Mouse (Mus musculus) intestine, embryonic 16.5 days (tissue): ENCODE measurements at regions not wholly inside any gene's neighbourhood (a gene's known extent, or its start where the extent isn't known, plus 50 kb on each side); places are given as distances from the start of the nearest gene placed in this dataset.

Experiments used
- ATAC-seq: fragments of 200-750 bp; cut with Nextera tagmentation; 2 replicates; pipeline ENCODE4 v1.8.0; 2017; ENCODE audit warnings: moderate TSS enrichment, moderate library complexity
- H3K27ac ChIP-seq: fragments of 300-500 bp; sonication (generic); 2 replicates; pipeline ENCODE4 v1.5.1; 2014; ENCODE audit warnings: mild to moderate bottlenecking, low read length
- H3K27me3 ChIP-seq: fragments of 300-500 bp; sonication (generic); replicated peaks from 2 replicates; pipeline ENCODE4 v1.6.1; 2014; ENCODE audit warnings: low read length, control low read depth, mixed read lengths; ENCODE audit not compliant: control insufficient read depth, insufficient read depth
- H3K36me3 ChIP-seq: fragments of 300-500 bp; sonication (generic); 2 replicates; pipeline ENCODE4 v1.6.1; 2014; ENCODE audit warnings: low read length, control low read depth; ENCODE audit not compliant: control insufficient read depth, insufficient read depth
- H3K4me1 ChIP-seq: fragments of 300-500 bp; sonication (generic); 2 replicates; pipeline ENCODE4 v1.6.1; 2014; ENCODE audit warnings: low read length, control low read depth, mixed read lengths; ENCODE audit not compliant: control insufficient read depth, insufficient read depth
- H3K4me2 ChIP-seq: fragments of 300-500 bp; sonication (generic); 2 replicates; pipeline ENCODE4 v1.6.1; 2014; ENCODE audit warnings: low read depth, low read length, control low read depth
- H3K4me3 ChIP-seq: fragments of 300-500 bp; sonication (generic); 2 replicates; pipeline ENCODE4 v1.5.1; 2014; ENCODE audit warnings: mild to moderate bottlenecking, low read length
- H3K9ac ChIP-seq: fragments of 300-500 bp; sonication (generic); 2 replicates; pipeline ENCODE4 v1.6.1; 2014; ENCODE audit warnings: low read depth, low read length
- H3K9me3 ChIP-seq: fragments of 300-500 bp; sonication (generic); 2 replicates; pipeline ENCODE4 v1.6.1; 2016; ENCODE audit warnings: low read length, control low read depth; ENCODE audit not compliant: control insufficient read depth
- WGBS: fragments of 180-500 bp; shearing (Covaris S2); extraction: QIAGEN DNeasy Blood & Tissue Kit; methylation state at CpG from one replicate; pipeline ENCODE4 v1.1.7; 2014; 5-methylcytosine and 5-hydroxymethylcytosine counted together

- no peak overlapping the region for H3K4me3 ChIP-seq
- H3K4me2 ChIP-seq = no peak overlapping the region
- H3K9ac ChIP-seq = no peak overlapping the region
- WGBS = 34% methylated on average over 2 of the region's 2 CpGs
- no peak for ATAC-seq
- no peaks in the 10 kb centered on the region for H3K27me3 ChIP-seq
- no peak overlapping the region for H3K27ac ChIP-seq
- no peaks in the 10 kb centered on the region for H3K9me3 ChIP-seq
- H3K36me3 ChIP-seq = no peaks in the 10 kb centered on the region
- peaks cover 6% of the 10 kb centered on the region; the same call in 1 of the 2 replicates for H3K4me1 ChIP-seq
Measured at GRCm38 (mm10) chr6:116829341-116829740, 112.6 kb upstream of the Tmem72 start.

DNA sequence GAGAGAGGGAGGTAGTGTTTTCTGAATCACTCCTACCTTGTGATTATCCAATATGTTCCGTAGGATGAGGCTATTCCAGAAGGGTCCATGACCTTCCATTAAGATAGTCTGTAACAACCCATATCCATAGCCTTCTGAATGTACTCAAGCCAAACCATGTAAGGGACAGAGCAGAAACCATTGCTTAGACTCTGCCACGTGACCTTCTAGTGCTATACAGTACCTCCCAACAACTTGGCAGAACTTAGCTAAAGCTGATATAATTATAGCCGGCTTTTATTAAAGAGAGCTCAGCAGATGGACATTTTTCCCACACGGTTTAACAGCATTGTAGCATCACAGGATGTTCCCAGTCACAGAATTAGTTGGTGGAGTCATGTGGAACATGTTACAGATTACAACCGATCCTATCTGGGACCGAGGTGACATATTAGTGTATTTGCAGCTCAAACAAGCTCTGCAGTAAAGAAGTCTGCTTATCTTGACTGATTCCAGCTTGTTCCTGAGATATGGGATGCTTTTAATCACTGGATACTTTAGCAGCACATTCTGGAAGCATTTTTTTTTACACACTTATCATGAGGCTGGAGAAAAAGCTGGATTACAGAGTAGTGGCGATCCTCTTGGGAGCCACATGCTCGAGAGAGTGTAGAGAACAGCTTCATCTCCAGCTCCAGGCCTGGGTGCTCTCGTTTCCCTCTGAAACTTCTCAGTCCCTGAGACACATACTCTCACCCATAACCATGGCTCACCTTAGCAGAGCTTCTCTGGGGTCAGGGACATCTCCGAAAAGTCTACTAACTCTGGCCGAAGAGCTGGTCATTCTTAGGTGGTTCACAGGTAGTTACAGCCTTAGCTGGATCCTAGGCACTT is 129.5 kb upstream of the Tmem72 start:
- no peaks in the 10 kb centered on the region for H3K9me3 ChIP-seq
- no peak overlapping the region for H3K4me3 ChIP-seq
- no peaks in the 10 kb centered on the region for H3K36me3 ChIP-seq
- no peak overlapping the region for H3K4me2 ChIP-seq
- no peaks in the 10 kb centered on the region for H3K27me3 ChIP-seq
- H3K9ac ChIP-seq = no peak overlapping the region
- H3K27ac ChIP-seq = peak overlapping the region; percentile 21; the same call in 1 of the 2 replicates
- no peaks in the 10 kb centered on the region for H3K4me1 ChIP-seq
- ATAC-seq = no peak
- WGBS = 62% methylated on average over 11 of the region's 11 CpGs

DNA sequence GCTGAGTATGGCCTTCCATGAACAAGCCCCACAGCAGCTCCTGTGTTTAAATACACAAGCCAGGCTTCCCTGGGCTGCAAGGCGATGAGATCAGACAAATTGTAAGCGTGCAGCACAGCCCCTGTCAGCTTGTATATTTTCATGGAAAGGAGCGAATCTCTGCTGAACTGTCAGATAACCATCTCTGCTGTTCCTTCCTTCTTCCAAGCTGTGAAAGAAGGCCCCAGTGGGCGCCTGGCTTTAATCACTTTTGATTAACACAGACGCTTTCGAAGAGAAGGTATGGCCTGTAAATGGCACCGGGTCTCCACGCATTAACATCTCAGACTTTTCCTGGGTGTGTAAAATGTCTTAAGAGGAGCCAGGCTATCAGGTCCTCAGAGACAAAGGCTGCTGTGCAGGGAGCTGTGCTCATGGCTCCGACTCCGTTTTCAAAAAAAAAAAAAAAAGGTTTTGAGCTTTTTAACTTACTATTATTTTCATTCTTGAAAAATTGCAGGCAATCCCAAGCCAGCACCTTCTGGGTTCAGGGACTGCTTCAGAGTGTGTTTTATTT is 131.9 kb upstream of the Tmem72 start:
- peak overlapping the region; percentile 17 for H3K27ac ChIP-seq
- H3K4me3 ChIP-seq = no peak overlapping the region
- no peaks in the 10 kb centered on the region for H3K4me1 ChIP-seq
- WGBS = 48% methylated on average over 10 of the region's 10 CpGs
- no peak overlapping the region for H3K4me2 ChIP-seq
- H3K36me3 ChIP-seq = no peaks in the 10 kb centered on the region
- no peaks in the 10 kb centered on the region for H3K27me3 ChIP-seq
- no peak overlapping the region for H3K9ac ChIP-seq
- H3K9me3 ChIP-seq = no peaks in the 10 kb centered on the region
- ATAC-seq = peak; percentile 40; the same call in 1 of the 2 replicates

- 75% methylated on average over 6 of the region's 6 CpGs for WGBS
- ATAC-seq = no peak
Measured at GRCm38 (mm10) chr6:116854029-116854428, 137.3 kb upstream of the Tmem72 start.

GRCm38 (mm10) chr6:116856093-116856492 is 139.4 kb upstream of the Tmem72 start:
- Histone ChIP-seq H3K4me1 (no peaks in the 10 kb centered on the region), H3K36me3 (no peaks in the 10 kb centered on the region), H3K4me2 (no peak overlapping the region), H3K9me3 (no peaks in the 10 kb centered on the region), H3K27me3 (no peaks in the 10 kb centered on the region), H3K9ac (no peak overlapping the region), H3K4me3 (no peak overlapping the region), H3K27ac (no peak overlapping the region)
- ATAC-seq = no peak
- 74% methylated on average over 2 of the region's 2 CpGs for WGBS

More at GRCm38 (mm10) chr6:116854029-116854428, 137.3 kb upstream of the Tmem72 start:
- Histone ChIP-seq H3K9ac (no peak overlapping the region), H3K4me2 (no peak overlapping the region), H3K27me3 (no peaks in the 10 kb centered on the region), H3K4me1 (no peaks in the 10 kb centered on the region), H3K27ac (no peak overlapping the region), H3K36me3 (no peaks in the 10 kb centered on the region), H3K9me3 (no peaks in the 10 kb centered on the region), H3K4me3 (no peak overlapping the region)

- 89% methylated on average over 1 of the region's 1 CpGs for WGBS
- no peak for ATAC-seq
- Histone ChIP-seq H3K36me3 (no peaks in the 10 kb centered on the region), H3K27me3 (no peaks in the 10 kb centered on the region), H3K4me2 (no peak overlapping the region), H3K27ac (no peak overlapping the region), H3K9ac (no peak overlapping the region), H3K4me1 (no peaks in the 10 kb centered on the region), H3K9me3 (no peaks in the 10 kb centered on the region), H3K4me3 (no peak overlapping the region)
Measured at GRCm38 (mm10) chr6:116856917-116857491, 140.3 kb upstream of the Tmem72 start.

DNA sequence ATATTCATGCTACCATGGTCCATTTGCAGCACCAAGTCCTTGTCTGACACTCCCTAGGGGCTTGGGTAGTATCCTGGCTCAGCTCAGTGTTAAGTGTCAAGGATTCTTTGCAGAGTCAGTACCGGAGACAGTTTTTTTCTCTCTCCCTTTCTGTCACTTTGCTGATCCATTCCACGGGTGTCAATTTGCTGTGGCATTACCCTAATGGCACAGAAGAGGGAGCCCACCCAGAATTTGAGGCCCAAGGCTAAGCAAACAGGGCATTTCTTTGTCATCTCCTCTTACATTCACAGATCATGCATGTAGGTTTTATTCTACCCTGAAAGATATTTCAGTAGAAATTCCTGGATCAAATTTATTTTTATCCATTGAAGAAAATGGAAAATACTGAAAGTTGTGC is 146.4 kb upstream of the Tmem72 start:
- Histone ChIP-seq H3K27me3 (no peaks in the 10 kb centered on the region), H3K4me2 (no peak overlapping the region), H3K9ac (no peak overlapping the region), H3K9me3 (no peaks in the 10 kb centered on the region), H3K4me1 (no peaks in the 10 kb centered on the region), H3K27ac (no peak overlapping the region), H3K4me3 (no peak overlapping the region), H3K36me3 (no peaks in the 10 kb centered on the region)
- no peak for ATAC-seq
- WGBS = 42% methylated on average over 2 of the region's 2 CpGs

GRCm38 (mm10) chr6:116863626-116864025 is 146.9 kb upstream of the Tmem72 start:
- WGBS = 77% methylated on average over 2 of the region's 2 CpGs

DNA sequence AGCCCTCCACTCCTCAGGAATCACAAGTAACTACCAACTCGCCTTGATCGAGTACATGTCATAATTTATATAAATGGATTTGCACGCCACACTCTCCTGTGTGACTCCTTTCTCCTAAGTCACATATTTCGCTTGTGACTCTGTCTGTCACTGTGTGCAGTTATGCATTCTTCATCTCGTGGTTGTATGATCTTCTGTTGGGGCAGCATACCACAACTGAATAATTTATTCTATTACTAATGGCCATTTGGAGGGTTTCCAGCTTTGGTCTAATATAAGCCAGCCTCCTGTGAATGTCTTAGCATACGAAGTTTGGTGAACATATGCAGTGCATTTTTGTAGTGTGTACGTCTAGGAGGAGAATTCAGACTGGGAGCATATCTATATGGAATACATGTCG is 176.6 kb upstream of the Tmem72 start:
- Histone ChIP-seq H3K4me2 (no peak overlapping the region), H3K4me3 (no peak overlapping the region), H3K27me3 (no peaks in the 10 kb centered on the region), H3K36me3 (no peaks in the 10 kb centered on the region), H3K9me3 (no peaks in the 10 kb centered on the region), H3K9ac (no peak overlapping the region), H3K27ac (peak overlapping the region; percentile 46), H3K4me1 (peaks cover 5% of the 10 kb centered on the region; the same call in 1 of the 2 replicates)
- no peak; the same call in 1 of the 2 replicates for ATAC-seq
- 49% methylated on average over 8 of the region's 8 CpGs for WGBS

More at GRCm38 (mm10) chr6:116863626-116864025, 146.9 kb upstream of the Tmem72 start:
- ATAC-seq = no peak
- no peaks in the 10 kb centered on the region for H3K4me1 ChIP-seq
- H3K27me3 ChIP-seq = no peaks in the 10 kb centered on the region
- no peak overlapping the region for H3K4me2 ChIP-seq
- H3K9ac ChIP-seq = no peak overlapping the region
- no peaks in the 10 kb centered on the region for H3K36me3 ChIP-seq
- H3K9me3 ChIP-seq = no peaks in the 10 kb centered on the region
- no peak overlapping the region for H3K27ac ChIP-seq
- no peak overlapping the region for H3K4me3 ChIP-seq
